Mouse (Mus musculus) adrenal gland, postnatal 14 days (tissue): Measurements from ENCODE around the gene Zfp748. TPM values are rescaled to one million over a fixed set of nuclear protein-coding genes. Genes with fewer than 3 reads are reported as not detected.

ENCODE experiments used
- DNase-seq: peaks from one replicate; pipeline ENCODE4 v3.0.0; 2021; ENCODE audit warnings: mixed read lengths
- long read RNA-seq, 2 experiments: library from polyadenylated mRNA; stranded (forward); transcript quantifications; one replicate each; pipeline ENCODE4 v2.0.0; 2021
- total RNA-seq: library from RNA; stranded (reverse); gene quantifications from 2 replicates; pipeline ENCODE4 v1.2.3, GENCODE M21; 2021

The Zfp748 gene
- total RNA-seq = 7.6 and 7.8 TPM in 2 replicates
- long read RNA-seq, experiment 1, full-length matches to known transcripts = 8 of 10 reads
- long read RNA-seq, experiment 1, partial matches to known transcripts = 0 of 10 reads
- long read RNA-seq, experiment 1, other reads (novel, unspliced or antisense) = 2 of 10 reads
- long read RNA-seq, experiment 2, full-length matches to known transcripts = 6 of 6 reads
- long read RNA-seq, experiment 2, partial matches to known transcripts = 0 of 6 reads
- long read RNA-seq, experiment 2, other reads (novel, unspliced or antisense) = 0 of 6 reads

DNA sequence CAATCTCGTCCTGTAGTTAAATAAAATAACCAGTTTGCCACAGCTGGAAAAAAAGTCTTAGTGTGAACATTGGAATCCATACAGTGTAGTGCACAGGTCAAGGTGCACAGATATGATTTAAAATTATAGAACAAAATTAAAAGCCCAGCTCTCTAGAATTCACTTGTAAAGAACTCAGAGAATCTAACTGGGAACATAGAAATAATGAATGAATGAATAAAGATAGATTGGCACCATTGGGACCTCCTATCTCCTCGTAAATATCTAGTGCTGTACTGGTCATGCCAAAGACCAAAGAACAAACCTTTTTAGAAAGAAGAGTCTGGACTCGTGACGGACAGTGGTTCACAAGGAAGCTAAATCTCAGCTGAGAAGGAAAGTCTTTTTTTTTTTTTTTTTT, at the start of gene Zfp748:
TSS of gene Zfp748 (minus strand) at position 101 of the 400 bp plus-strand sequence.
- DNase-seq = no peak

DNA sequence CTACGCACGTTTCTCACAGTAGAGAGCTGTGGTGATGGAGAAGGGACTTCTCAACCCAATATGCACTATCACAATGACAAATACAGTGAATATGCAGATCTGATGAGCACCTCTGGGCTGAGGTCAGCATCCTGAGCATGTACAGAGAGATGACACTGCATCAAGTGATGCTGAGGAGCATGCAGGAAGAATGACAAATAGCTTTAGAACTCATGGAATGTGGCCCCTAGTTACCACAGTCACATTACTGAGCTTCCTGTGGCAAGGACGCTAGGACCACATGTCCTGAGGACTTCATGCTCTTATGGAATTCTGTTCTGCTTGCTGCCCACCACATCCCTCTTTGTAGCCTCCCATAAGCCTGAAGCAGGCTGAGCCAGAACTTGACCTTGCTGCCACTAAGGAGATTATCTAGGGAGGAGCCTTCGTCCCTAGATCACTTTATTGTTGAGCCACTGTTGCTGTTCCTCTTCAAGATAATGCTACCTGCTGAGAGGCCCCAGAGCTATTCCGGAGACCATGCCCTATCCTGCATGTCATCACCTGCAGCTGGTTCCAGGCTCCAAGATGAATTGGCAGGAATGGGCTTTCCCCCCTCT, 19.1 kb upstream of the Zfp748 start:
- DNase-seq = no peak

DNA sequence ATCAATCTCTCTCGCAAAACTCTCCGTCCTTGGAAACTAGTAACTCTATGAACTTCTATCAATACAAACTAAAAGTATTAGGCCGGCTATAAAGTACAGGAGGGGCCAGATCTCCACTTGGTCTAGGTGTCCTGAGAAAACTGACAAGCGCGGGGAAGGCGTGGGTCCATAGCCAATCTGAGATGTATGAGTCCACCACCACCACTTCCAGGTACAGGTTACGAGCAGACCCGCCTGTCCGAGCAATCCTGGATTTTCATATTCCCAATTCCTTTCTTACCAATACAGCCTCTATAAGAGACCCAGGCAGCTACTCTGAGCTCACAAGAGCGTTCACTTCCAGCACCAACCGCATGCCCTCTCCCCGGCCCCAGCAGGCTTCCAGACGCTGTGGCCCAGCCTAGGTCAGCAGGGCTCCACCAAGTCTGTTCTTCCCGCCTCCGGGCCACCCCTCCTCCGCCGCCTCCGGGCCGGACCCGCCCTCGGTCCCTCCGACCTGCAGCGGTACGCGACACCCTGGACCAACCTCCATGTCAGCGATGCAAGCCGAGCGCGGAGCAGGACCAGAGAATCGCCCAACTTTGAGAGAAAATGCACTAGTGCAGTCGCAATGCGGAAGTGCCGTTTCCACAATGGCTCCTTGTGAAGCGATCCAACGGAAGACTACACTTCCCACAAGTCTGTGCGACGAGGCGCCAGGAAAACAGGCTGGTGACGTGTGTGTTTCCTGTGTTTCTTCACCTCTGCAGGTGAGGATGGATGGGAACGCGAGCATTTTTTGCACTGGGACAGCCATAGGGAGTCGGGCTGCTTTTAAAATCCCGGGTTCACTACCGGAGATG, 904 bp downstream of the Zfp748 start:
- peak; percentile 88 for DNase-seq

DNA sequence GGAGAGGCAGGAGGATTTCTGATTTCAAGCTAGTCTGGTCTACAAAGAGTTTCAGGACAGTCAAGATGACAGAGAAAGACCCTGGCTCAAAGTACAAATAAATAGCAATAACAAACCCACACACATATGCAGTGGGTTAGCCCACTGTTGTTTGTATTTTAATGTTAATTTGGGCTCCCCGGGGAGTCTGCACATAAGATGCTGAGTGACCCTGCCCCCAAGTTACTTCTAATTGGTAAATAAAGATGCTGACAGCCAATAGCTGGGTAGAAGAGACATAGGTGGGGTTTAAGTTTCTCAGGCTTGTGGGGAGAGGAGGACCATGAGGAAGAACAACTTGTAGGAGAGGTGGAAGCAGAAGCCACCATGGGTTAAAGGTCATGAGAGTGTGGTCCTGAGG, 7.7 kb downstream of the Zfp748 start:
- DNase-seq = no peak

DNA sequence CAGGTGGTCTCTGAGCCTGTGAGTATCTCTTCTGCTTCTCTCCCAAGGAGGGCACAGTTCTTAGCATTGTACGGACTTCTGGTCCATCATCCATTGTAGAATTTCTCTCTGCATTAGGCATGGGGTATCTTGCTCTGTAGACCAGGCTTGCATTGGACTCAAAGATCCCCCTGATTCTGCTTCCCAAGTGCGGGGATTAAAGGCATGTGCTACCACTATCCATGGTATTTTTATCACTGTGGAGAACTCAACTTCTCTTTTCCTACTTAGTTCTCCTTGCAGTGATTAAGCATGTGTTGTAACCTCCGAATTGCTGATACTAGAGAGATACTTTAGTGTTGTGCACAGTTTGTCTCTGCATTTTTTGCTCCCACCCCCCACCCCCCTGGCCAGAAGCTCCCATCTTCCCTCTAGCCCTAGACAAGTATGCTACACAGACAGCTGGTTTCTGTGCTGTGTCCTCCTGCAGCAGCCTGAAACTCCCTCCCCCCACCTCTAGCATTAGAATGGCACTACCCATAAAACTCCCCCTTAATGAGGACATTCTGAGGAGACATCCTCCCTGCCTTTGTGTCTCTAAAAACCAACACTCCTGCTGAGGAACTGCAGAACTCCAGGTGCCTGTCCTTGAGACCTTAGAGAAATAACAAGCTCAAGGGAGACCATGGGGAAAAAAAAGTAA, 26.4 kb downstream of the Zfp748 start:
- DNase-seq = no peak

DNA sequence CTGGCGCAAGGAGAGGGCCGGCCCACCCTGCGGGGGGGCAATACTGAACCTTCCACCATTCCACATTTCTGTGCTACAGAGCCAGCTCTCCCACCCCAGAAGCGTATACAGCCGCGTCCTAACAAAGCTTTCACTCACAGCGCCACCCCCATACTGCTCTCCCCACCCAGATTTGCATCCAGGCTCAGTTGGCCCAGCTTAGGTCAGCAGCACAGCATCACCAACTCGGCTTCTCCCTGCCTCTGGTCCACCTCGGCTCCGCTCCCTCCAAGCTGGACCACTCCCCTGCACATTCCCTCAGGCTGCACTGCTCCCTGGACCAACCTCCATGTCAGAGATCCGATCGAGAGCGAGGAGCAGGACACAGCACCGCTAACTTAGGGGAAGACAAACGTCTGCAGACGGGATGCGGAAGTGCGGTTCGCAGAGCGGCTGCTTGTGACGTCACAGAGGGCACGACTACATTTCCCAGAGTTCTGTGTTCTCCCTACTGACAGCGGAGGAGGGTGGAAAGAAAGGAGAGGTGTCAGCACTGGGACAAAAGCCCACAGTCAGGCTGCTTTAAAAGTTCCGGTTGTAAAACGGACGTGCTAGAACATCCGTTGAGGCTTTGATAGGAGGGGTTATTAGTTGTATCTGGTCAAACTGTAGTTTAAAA, 27.7 kb downstream of the Zfp748 start, which contains the start of the genes Gm26965 and Zfp87:
TSS of gene Gm26965 (minus strand) at position 399 of the 658 bp plus-strand sequence.
TSS of gene Zfp87 (minus strand) at position 425 of the 658 bp plus-strand sequence.
- DNase-seq = peak; percentile 94

DNA sequence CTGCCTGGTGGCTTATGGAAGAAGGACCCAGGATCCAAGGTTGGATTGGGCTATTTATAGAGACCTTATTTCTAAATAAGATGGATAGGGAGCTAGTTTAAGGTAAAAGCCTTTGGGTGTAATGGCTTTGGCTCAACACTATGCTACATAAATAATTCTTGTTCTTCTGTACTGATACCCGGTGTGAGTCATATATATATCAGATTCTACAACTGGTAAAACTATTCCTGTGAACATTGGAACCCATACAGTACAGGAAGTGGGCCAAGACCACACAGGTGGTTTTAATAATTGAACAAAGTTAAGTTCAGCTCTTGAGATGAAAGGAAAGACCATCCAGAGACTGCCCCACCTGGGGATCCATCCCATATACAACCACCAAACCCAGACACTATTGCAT, 52.7 kb downstream of the Zfp748 start:
- no peak for DNase-seq

DNA sequence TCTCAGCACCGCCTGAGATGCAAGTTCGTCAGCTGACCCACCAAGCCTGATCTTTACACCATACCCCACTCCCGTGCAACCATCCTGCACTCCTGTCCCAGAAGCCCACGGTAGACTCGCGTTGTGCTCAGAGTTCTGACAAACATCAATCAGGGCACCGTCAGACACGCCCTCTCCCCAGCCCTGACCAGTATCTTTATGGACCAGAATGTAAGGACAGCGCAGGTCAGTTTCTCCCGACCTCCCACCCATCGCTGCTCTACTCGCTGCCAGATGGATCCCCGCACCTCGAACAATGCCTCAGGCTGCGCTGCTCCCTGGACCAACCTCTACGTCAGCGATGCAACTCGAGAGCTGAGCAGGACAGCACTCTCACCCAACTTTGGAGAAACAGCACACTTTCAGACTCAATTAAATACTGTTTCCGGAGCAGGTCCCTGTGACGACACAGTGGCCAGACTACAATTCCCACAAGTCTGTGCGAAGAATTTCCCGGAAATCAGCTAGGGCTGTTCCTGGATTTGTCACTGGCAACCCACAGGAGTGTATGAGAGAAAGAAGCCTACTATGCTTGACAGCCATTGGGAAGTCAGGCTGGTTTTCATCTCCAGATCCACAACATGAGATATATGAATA, 53.4 kb downstream of the Zfp748 start, which contains the start of gene Zfp58:
TSS of gene Zfp58 (minus strand) at position 472 of the 636 bp plus-strand sequence.
- DNase-seq = peak; percentile 87

DNA sequence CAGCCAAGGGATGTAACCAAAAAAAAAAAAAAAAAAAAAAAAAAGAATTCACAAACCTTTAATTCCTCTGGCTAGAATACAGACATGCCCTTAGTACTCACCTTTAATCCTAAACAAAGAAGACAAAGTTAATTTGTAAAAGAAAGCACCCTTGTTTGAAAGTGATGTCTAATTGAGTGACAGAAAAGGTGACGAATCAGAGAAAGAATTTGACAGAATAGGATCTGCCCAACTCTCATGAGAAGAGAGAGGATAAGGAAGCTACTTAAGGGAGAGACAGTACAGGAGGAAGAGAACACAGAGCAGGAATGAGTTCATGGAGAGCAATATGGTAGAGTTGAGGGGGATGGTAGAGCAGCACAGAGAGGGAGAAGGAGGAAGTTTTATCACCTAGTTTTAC, 58.0 kb downstream of the Zfp748 start:
- DNase-seq = no peak

Other genes starting within 250 kb of the Zfp748 start
- gene Zfp457, start 247.3 kb downstream of the Zfp748 start, total RNA-seq = 3.7 and 3.8 TPM in 2 replicates
- 4.4 and 5.3 TPM in 2 replicates for gene Zfp595, start 221.3 kb downstream of the Zfp748 start, total RNA-seq
- 1.1 and 3.3 TPM in 2 replicates for gene Gm28044, start 193.3 kb downstream of the Zfp748 start, total RNA-seq
- 2.7 and 4.0 TPM in 2 replicates for gene Zfp953, start 193.2 kb downstream of the Zfp748 start, total RNA-seq
- 1.2 TPM in 1 of 2 replicates, not detected in the other for gene Gm28041, start 178.1 kb downstream of the Zfp748 start, total RNA-seq
- 1.4 and 3.5 TPM in 2 replicates for gene Zfp456, start 178.0 kb downstream of the Zfp748 start, total RNA-seq
- gene Zfp429, start 154.0 kb downstream of the Zfp748 start, total RNA-seq = 3.5 and 5.0 TPM in 2 replicates
- 0.71 TPM in 1 of 2 replicates, not detected in the other for gene Zfp459, start 132.4 kb downstream of the Zfp748 start, total RNA-seq
- gene Zfp874a, start 102.2 kb downstream of the Zfp748 start, total RNA-seq = 13.5 and 14.5 TPM in 2 replicates
- 14.7 and 18.2 TPM in 2 replicates for gene Zfp874b, start 69.6 kb downstream of the Zfp748 start, total RNA-seq
- gene Zfp58, start 53.3 kb downstream of the Zfp748 start, total RNA-seq = 5.6 and 6.7 TPM in 2 replicates
- 0.33 TPM in 1 of 2 replicates, not detected in the other for gene Gm26965, start 27.7 kb downstream of the Zfp748 start, total RNA-seq
- 15.6 and 23.4 TPM in 2 replicates for gene Zfp87, start 27.7 kb downstream of the Zfp748 start, total RNA-seq
- 6.3 and 6.6 TPM in 2 replicates for gene Zfp729b, start 55.9 kb upstream of the Zfp748 start, total RNA-seq
- 1.3 and 2.3 TPM in 2 replicates for gene Gm49345, start 83.9 kb upstream of the Zfp748 start, total RNA-seq
- 6.0 and 6.9 TPM in 2 replicates for gene Zfp729a, start 84.0 kb upstream of the Zfp748 start, total RNA-seq
- 8.4 and 11.7 TPM in 2 replicates for gene Zfp738, start 133.2 kb upstream of the Zfp748 start, total RNA-seq
- gene Zfp65, start 175.3 kb upstream of the Zfp748 start, total RNA-seq = 8.1 and 14.6 TPM in 2 replicates
- 4.0 and 4.8 TPM in 2 replicates for gene Zfp85, start 201.4 kb upstream of the Zfp748 start, total RNA-seq
- gene Zfp493, start 225.9 kb upstream of the Zfp748 start, total RNA-seq = 2.3 and 2.9 TPM in 2 replicates